Mouse (Mus musculus): Measurements from ENCODE around the gene Svopl. TPM values are rescaled to one million over a fixed set of nuclear protein-coding genes. Genes with fewer than 3 reads are reported as not detected.

The Svopl gene
- polyA plus RNA-seq, 1 experiment = 0.64 TPM

- no peak overlapping the region for H3K9ac ChIP-seq (ENCODE audit: low read depth, poor library complexity, severe bottlenecking)
- H3K36me3 ChIP-seq (ENCODE audit: control insufficient read depth, insufficient read depth, low read length, poor library complexity, severe bottlenecking) = no peaks in the 10 kb centered on the region
- H3K27me3 ChIP-seq (ENCODE audit: control insufficient read depth, insufficient read depth, low read length, poor library complexity, severe bottlenecking) = no peaks in the 10 kb centered on the region
- H3K9me3 ChIP-seq (replicated peaks; ENCODE audit: control insufficient read depth, insufficient read depth, low read length, poor library complexity, severe bottlenecking) = no peaks in the 10 kb centered on the region
- TF ChIP-seq EP300 (IDR thresholded peaks at IDR 0.05; ENCODE audit: insufficient read depth, low read depth, low read length) = no peak
- TF ChIP-seq CTCF (IDR thresholded peaks at IDR 0.05; ENCODE audit: low read depth, low read length) = no peak
- TF ChIP-seq POLR2A (IDR thresholded peaks at IDR 0.05; ENCODE audit: insufficient read depth, low read length) = no peak
- no peaks in the 10 kb centered on the region for H3K4me1 ChIP-seq (ENCODE audit: control insufficient read depth, insufficient read depth, low read length)
- H3K4me3 ChIP-seq (ENCODE audit: low read depth, low read length) = no peak overlapping the region
- H3K27ac ChIP-seq (ENCODE audit: insufficient read depth, low read length) = no peak overlapping the region
Observed at GRCm38 (mm10) chr6:38048003-38048402, 1.2 kb upstream of the Svopl start.

- Histone ChIP-seq H3K27me3 (ENCODE audit: control insufficient read depth, insufficient read depth, low read length, poor library complexity, severe bottlenecking) (no peaks in the 10 kb centered on the region), H3K4me3 (ENCODE audit: low read depth, low read length) (no peak overlapping the region), H3K4me1 (ENCODE audit: control insufficient read depth, insufficient read depth, low read length) (no peaks in the 10 kb centered on the region), H3K36me3 (ENCODE audit: control insufficient read depth, insufficient read depth, low read length, poor library complexity, severe bottlenecking) (no peaks in the 10 kb centered on the region), H3K27ac (ENCODE audit: insufficient read depth, low read length) (no peak overlapping the region), H3K9me3 (replicated peaks; ENCODE audit: control insufficient read depth, insufficient read depth, low read length, poor library complexity, severe bottlenecking) (no peaks in the 10 kb centered on the region), H3K9ac (ENCODE audit: low read depth, poor library complexity, severe bottlenecking) (no peak overlapping the region)
- TF ChIP-seq EP300 (IDR thresholded peaks at IDR 0.05; ENCODE audit: insufficient read depth, low read depth, low read length) = no peak
- TF ChIP-seq CTCF (IDR thresholded peaks at IDR 0.05; ENCODE audit: low read depth, low read length) = no peak
- no peak for TF ChIP-seq POLR2A (IDR thresholded peaks at IDR 0.05; ENCODE audit: insufficient read depth, low read length)
Observed at GRCm38 (mm10) chr6:38032801-38033566, 13.8 kb downstream of the Svopl start.

- Histone ChIP-seq H3K4me3 (ENCODE audit: low read depth, low read length) (no peak overlapping the region), H3K36me3 (ENCODE audit: control insufficient read depth, insufficient read depth, low read length, poor library complexity, severe bottlenecking) (no peaks in the 10 kb centered on the region), H3K4me1 (ENCODE audit: control insufficient read depth, insufficient read depth, low read length) (no peaks in the 10 kb centered on the region), H3K9ac (ENCODE audit: low read depth, poor library complexity, severe bottlenecking) (no peak overlapping the region), H3K9me3 (replicated peaks; ENCODE audit: control insufficient read depth, insufficient read depth, low read length, poor library complexity, severe bottlenecking) (no peaks in the 10 kb centered on the region), H3K27me3 (ENCODE audit: control insufficient read depth, insufficient read depth, low read length, poor library complexity, severe bottlenecking) (no peaks in the 10 kb centered on the region), H3K27ac (ENCODE audit: insufficient read depth, low read length) (no peak overlapping the region)
- TF ChIP-seq EP300 (IDR thresholded peaks at IDR 0.05; ENCODE audit: insufficient read depth, low read depth, low read length) (no peak), POLR2A (IDR thresholded peaks at IDR 0.05; ENCODE audit: insufficient read depth, low read length) (no peak), CTCF (IDR thresholded peaks at IDR 0.05; ENCODE audit: low read depth, low read length) (no peak)
Observed at GRCm38 (mm10) chr6:38031924-38032540, 14.8 kb downstream of the Svopl start.

GRCm38 (mm10) chr6:38028205-38028604, 18.6 kb downstream of the Svopl start:
- H3K9me3 ChIP-seq (replicated peaks; ENCODE audit: control insufficient read depth, insufficient read depth, low read length, poor library complexity, severe bottlenecking) = no peaks in the 10 kb centered on the region
- no peak overlapping the region for H3K9ac ChIP-seq (ENCODE audit: low read depth, poor library complexity, severe bottlenecking)
- no peaks in the 10 kb centered on the region for H3K4me1 ChIP-seq (ENCODE audit: control insufficient read depth, insufficient read depth, low read length)
- no peaks in the 10 kb centered on the region for H3K36me3 ChIP-seq (ENCODE audit: control insufficient read depth, insufficient read depth, low read length, poor library complexity, severe bottlenecking)
- no peak overlapping the region for H3K4me3 ChIP-seq (ENCODE audit: low read depth, low read length)
- TF ChIP-seq POLR2A (IDR thresholded peaks at IDR 0.05; ENCODE audit: insufficient read depth, low read length) = no peak
- TF ChIP-seq EP300 (IDR thresholded peaks at IDR 0.05; ENCODE audit: insufficient read depth, low read depth, low read length) = no peak
- no peak for TF ChIP-seq CTCF (IDR thresholded peaks at IDR 0.05; ENCODE audit: low read depth, low read length)
- H3K27me3 ChIP-seq (ENCODE audit: control insufficient read depth, insufficient read depth, low read length, poor library complexity, severe bottlenecking) = no peaks in the 10 kb centered on the region
- H3K27ac ChIP-seq (ENCODE audit: insufficient read depth, low read length) = no peak overlapping the region

- H3K4me1 ChIP-seq (ENCODE audit: control insufficient read depth, insufficient read depth, low read length) = no peaks in the 10 kb centered on the region
- no peak overlapping the region for H3K4me3 ChIP-seq (ENCODE audit: low read depth, low read length)
- no peaks in the 10 kb centered on the region for H3K9me3 ChIP-seq (replicated peaks; ENCODE audit: control insufficient read depth, insufficient read depth, low read length, poor library complexity, severe bottlenecking)
- no peaks in the 10 kb centered on the region for H3K36me3 ChIP-seq (ENCODE audit: control insufficient read depth, insufficient read depth, low read length, poor library complexity, severe bottlenecking)
- H3K27ac ChIP-seq (ENCODE audit: insufficient read depth, low read length) = no peak overlapping the region
- H3K27me3 ChIP-seq (ENCODE audit: control insufficient read depth, insufficient read depth, low read length, poor library complexity, severe bottlenecking) = no peaks in the 10 kb centered on the region
- TF ChIP-seq EP300 (IDR thresholded peaks at IDR 0.05; ENCODE audit: insufficient read depth, low read depth, low read length) = no peak
- TF ChIP-seq POLR2A (IDR thresholded peaks at IDR 0.05; ENCODE audit: insufficient read depth, low read length) = no peak
- no peak for TF ChIP-seq CTCF (IDR thresholded peaks at IDR 0.05; ENCODE audit: low read depth, low read length)
- H3K9ac ChIP-seq (ENCODE audit: low read depth, poor library complexity, severe bottlenecking) = no peak overlapping the region
Observed at GRCm38 (mm10) chr6:38027771-38028170, 19.0 kb downstream of the Svopl start.

GRCm38 (mm10) chr6:38023284-38023683, 23.5 kb downstream of the Svopl start:
- Histone ChIP-seq H3K9me3 (replicated peaks; ENCODE audit: control insufficient read depth, insufficient read depth, low read length, poor library complexity, severe bottlenecking) (no peaks in the 10 kb centered on the region), H3K27me3 (ENCODE audit: control insufficient read depth, insufficient read depth, low read length, poor library complexity, severe bottlenecking) (no peaks in the 10 kb centered on the region), H3K9ac (ENCODE audit: low read depth, poor library complexity, severe bottlenecking) (no peak overlapping the region), H3K36me3 (ENCODE audit: control insufficient read depth, insufficient read depth, low read length, poor library complexity, severe bottlenecking) (no peaks in the 10 kb centered on the region), H3K4me3 (ENCODE audit: low read depth, low read length) (no peak overlapping the region), H3K27ac (ENCODE audit: insufficient read depth, low read length) (no peak overlapping the region), H3K4me1 (ENCODE audit: control insufficient read depth, insufficient read depth, low read length) (no peaks in the 10 kb centered on the region)
- TF ChIP-seq EP300 (IDR thresholded peaks at IDR 0.05; ENCODE audit: insufficient read depth, low read depth, low read length) (no peak), CTCF (IDR thresholded peaks at IDR 0.05; ENCODE audit: low read depth, low read length) (no peak), POLR2A (IDR thresholded peaks at IDR 0.05; ENCODE audit: insufficient read depth, low read length) (no peak)

All from ES-Bruce4 (cell line).